Mouse (Mus musculus) forebrain, embryonic 16.5 days (tissue): ENCODE results near the gene Nck2. TPM values are rescaled to one million over a fixed set of nuclear protein-coding genes. Genes with fewer than 3 reads are reported as not detected.

Experiments
- ATAC-seq: fragments of 200-750 bp; cut with Nextera tagmentation; 2 replicates; pipeline ENCODE4 v1.8.0; 2017; ENCODE audit warnings: mild to moderate bottlenecking, moderate library complexity
- H3K27ac ChIP-seq: fragments of 300-500 bp; sonication (generic); 2 replicates; pipeline ENCODE4 v1.5.1; 2014; ENCODE audit warnings: low read length, control low read depth
- H3K27me3 ChIP-seq: fragments of 300-500 bp; sonication (generic); replicated peaks from 2 replicates; pipeline ENCODE4 v1.6.1; 2014; ENCODE audit warnings: low read length; ENCODE audit not compliant: control insufficient read depth, insufficient read depth
- H3K36me3 ChIP-seq: fragments of 300-500 bp; sonication (generic); 2 replicates; pipeline ENCODE4 v1.6.1; 2014; ENCODE audit not compliant: control insufficient read depth, insufficient read depth
- H3K4me1 ChIP-seq: fragments of 300-500 bp; sonication (generic); replicated peaks from 2 replicates; pipeline ENCODE4 v1.6.1; 2014; ENCODE audit warnings: low read length; ENCODE audit not compliant: control insufficient read depth, insufficient read depth
- H3K4me2 ChIP-seq: fragments of 300-500 bp; sonication (generic); 2 replicates; pipeline ENCODE4 v1.6.1; 2014; ENCODE audit warnings: mild to moderate bottlenecking, low read length, control low read depth
- H3K4me3 ChIP-seq: fragments of 300-500 bp; sonication (generic); replicated peaks from 2 replicates; pipeline ENCODE4 v1.5.1; 2014; ENCODE audit warnings: mild to moderate bottlenecking, low read length, control low read depth
- H3K9ac ChIP-seq: fragments of 300-500 bp; sonication (generic); replicated peaks from 2 replicates; pipeline ENCODE4 v1.6.1; 2014; ENCODE audit warnings: low read depth, low read length, control low read depth
- H3K9me3 ChIP-seq: fragments of 300-500 bp; sonication (generic); 2 replicates; pipeline ENCODE4 v1.6.1; 2016; ENCODE audit warnings: low read length; ENCODE audit not compliant: control insufficient read depth
- WGBS: fragments of 180-500 bp; shearing (Covaris S2); extraction: QIAGEN DNeasy Blood & Tissue Kit; methylation state at CpG from one replicate; pipeline ENCODE4 v1.1.7; 2014; 5-methylcytosine and 5-hydroxymethylcytosine counted together
- polyA plus RNA-seq: library from polyadenylated mRNA; unstranded; fragments of >200 nt; fragmentation: Nextera tagmentation; extraction: Ambion mirVana; gene quantifications from 2 replicates; pipeline ENCODE4 v1.2.1, GENCODE M21; 2015

Gene Nck2
- polyA plus RNA-seq, 1 experiment from 2014 or later: 53.4 TPM

DNA sequence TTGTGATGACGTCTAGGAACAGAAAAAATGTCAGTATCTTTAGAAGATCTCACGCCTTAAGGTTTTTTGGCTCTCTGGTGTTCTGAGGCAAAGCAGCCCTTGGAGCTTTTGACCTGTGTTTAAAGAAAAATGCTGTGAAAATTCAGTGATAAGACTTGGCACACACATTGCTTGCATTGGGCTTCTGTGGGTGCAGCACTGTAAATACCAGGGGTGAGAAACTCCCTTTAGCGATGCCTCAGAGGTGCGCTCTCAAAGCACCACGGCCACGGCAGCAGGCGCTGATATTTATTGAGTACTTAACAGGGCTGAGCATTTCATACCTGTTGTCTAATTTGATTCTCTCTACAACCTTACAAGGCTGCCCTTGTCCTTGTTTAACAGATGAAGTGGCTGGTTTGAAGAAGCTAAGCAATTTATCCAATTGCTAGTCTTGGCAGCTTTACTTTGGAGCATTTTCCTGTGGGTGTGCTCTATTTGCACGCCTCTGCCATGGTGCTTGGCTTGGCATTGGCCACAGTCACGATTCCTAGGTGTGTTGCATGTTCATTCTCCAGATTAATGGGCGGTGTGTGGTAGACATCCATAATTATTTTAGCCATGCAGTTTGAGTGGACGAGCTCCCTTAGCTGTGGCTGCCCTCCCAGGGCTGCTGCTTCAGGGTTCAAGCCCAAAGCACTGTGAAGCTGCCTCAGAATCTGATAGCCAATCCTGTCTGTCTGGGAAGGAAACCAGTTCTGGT lies 19.7 kb downstream of the Nck2 start:
- Histone ChIP-seq H3K9me3 (no peaks in the 10 kb centered on the region), H3K27ac (0 out of 2 replicates have a peak overlapping the region, but pooled peaks have one; percentile 30), H3K36me3 (no peaks in the 10 kb centered on the region), H3K27me3 (no peaks in the 10 kb centered on the region), H3K4me1 (peaks cover 35% of the 10 kb centered on the region), H3K9ac (no peak overlapping the region), H3K4me2 (no peak overlapping the region), H3K4me3 (no peak overlapping the region)
- no peak for ATAC-seq
- 76% methylated on average over 11 of the region's 11 CpGs for WGBS

- H3K4me3 ChIP-seq: no peak overlapping the region
- ATAC-seq: no peak
- H3K9ac ChIP-seq: no peak overlapping the region
- no peak overlapping the region for H3K4me2 ChIP-seq
- H3K27me3 ChIP-seq: no peaks in the 10 kb centered on the region
- H3K4me1 ChIP-seq: peaks cover 31% of the 10 kb centered on the region
- no peaks in the 10 kb centered on the region for H3K9me3 ChIP-seq
- H3K36me3 ChIP-seq: no peaks in the 10 kb centered on the region
- no peak overlapping the region for H3K27ac ChIP-seq
Observed at GRCm38 (mm10) chr1:43464976-43465375, 20.6 kb downstream of the Nck2 start.

- H3K27me3 ChIP-seq: no peaks in the 10 kb centered on the region
- H3K4me1 ChIP-seq: peaks cover 31% of the 10 kb centered on the region
- H3K9me3 ChIP-seq: no peaks in the 10 kb centered on the region
- 86% methylated on average over 9 of the region's 9 CpGs for WGBS
- ATAC-seq: no peak
- no peak overlapping the region for H3K4me2 ChIP-seq
- H3K4me3 ChIP-seq: no peak overlapping the region
- H3K9ac ChIP-seq: no peak overlapping the region
- no peaks in the 10 kb centered on the region for H3K36me3 ChIP-seq
- no peak overlapping the region for H3K27ac ChIP-seq
Observed at GRCm38 (mm10) chr1:43465957-43466624, 21.7 kb downstream of the Nck2 start.

GRCm38 (mm10) chr1:43467656-43468055 lies 23.3 kb downstream of the Nck2 start:
- no peak overlapping the region for H3K27ac ChIP-seq
- H3K4me3 ChIP-seq: no peak overlapping the region
- no peak overlapping the region for H3K4me2 ChIP-seq
- no peak for ATAC-seq
- no peaks in the 10 kb centered on the region for H3K36me3 ChIP-seq
- H3K27me3 ChIP-seq: no peaks in the 10 kb centered on the region
- peaks cover 34% of the 10 kb centered on the region for H3K4me1 ChIP-seq
- H3K9ac ChIP-seq: no peak overlapping the region
- WGBS: 82% methylated on average over 8 of the region's 8 CpGs
- H3K9me3 ChIP-seq: no peaks in the 10 kb centered on the region

DNA sequence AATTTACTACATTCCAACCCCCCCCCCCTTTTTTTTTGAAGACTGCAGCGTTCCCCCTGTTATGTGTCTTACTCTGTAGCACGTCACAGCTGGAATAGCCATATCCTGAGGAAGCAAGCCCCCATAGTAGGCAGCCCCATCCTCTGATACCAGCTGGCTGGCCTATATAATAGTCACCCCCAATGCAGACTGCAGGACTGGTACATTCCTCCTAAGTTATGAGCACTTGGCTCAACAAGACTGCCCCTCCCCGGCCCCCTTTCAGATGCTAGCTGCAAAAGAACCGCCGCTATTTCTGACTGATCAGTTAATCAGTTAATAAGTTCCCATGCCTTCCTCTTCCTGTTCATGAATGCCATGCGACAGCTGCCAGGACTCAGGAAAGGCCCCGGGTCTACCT lies 23.8 kb downstream of the Nck2 start:
- Histone ChIP-seq H3K9me3 (no peaks in the 10 kb centered on the region), H3K4me1 (peaks cover 34% of the 10 kb centered on the region), H3K27ac (no peak overlapping the region), H3K4me3 (no peak overlapping the region), H3K27me3 (no peaks in the 10 kb centered on the region), H3K36me3 (no peaks in the 10 kb centered on the region), H3K4me2 (no peak overlapping the region), H3K9ac (no peak overlapping the region)
- no peak for ATAC-seq
- WGBS: 85% methylated on average over 7 of the region's 7 CpGs

- H3K27me3 ChIP-seq: no peaks in the 10 kb centered on the region
- no peak overlapping the region for H3K27ac ChIP-seq
- H3K9ac ChIP-seq: no peak overlapping the region
- no peak overlapping the region for H3K4me3 ChIP-seq
- no peak for ATAC-seq
- H3K4me2 ChIP-seq: no peak overlapping the region
- no peaks in the 10 kb centered on the region for H3K36me3 ChIP-seq
- peaks cover 36% of the 10 kb centered on the region for H3K4me1 ChIP-seq
- WGBS: 85% methylated on average over 3 of the region's 3 CpGs
- H3K9me3 ChIP-seq: no peaks in the 10 kb centered on the region
Observed at GRCm38 (mm10) chr1:43468978-43469377, 24.6 kb downstream of the Nck2 start.

GRCm38 (mm10) chr1:43470421-43471179 lies 26.2 kb downstream of the Nck2 start:
- Histone ChIP-seq H3K4me3 (no peak overlapping the region), H3K9me3 (no peaks in the 10 kb centered on the region), H3K9ac (no peak overlapping the region), H3K27ac (no peak overlapping the region), H3K36me3 (no peaks in the 10 kb centered on the region), H3K4me1 (peaks cover 45% of the 10 kb centered on the region), H3K4me2 (no peak overlapping the region), H3K27me3 (no peaks in the 10 kb centered on the region)
- ATAC-seq: no peak
- WGBS: 77% methylated on average over 10 of the region's 10 CpGs

- no peak for ATAC-seq
- Histone ChIP-seq H3K4me3 (no peak overlapping the region), H3K27me3 (no peaks in the 10 kb centered on the region), H3K36me3 (no peaks in the 10 kb centered on the region), H3K27ac (no peak overlapping the region), H3K9ac (no peak overlapping the region), H3K4me1 (peaks cover 43% of the 10 kb centered on the region), H3K9me3 (no peaks in the 10 kb centered on the region), H3K4me2 (no peak overlapping the region)
- WGBS: 86% methylated on average over 4 of the region's 4 CpGs
Observed at GRCm38 (mm10) chr1:43471180-43472045, 27.0 kb downstream of the Nck2 start.
